Mouse (Mus musculus): ENCODE measurements around the gene Pnpla6. TPM values are rescaled to one million over a fixed set of nuclear protein-coding genes. Genes with fewer than 3 reads are reported as not detected.

Pnpla6 gene
- polyA plus RNA-seq, 1 experiment = 28.0 TPM

GRCm38 (mm10) chr8:3500235-3501090 is 14.7 kb upstream of the Pnpla6 start, which contains the start of gene Mcoln1:
Mcoln1 (plus strand) TSS chr8:3500457.
- H3K4me3 ChIP-seq (ENCODE audit: insufficient read depth, low read length) = peak within 1 kb of the TSS; percentile 80
- peak within 1 kb of the TSS; percentile 82 for H3K27ac ChIP-seq (ENCODE audit: insufficient read depth, low read length)
- TF ChIP-seq CTCF (IDR thresholded peaks at IDR 0.05; ENCODE audit: borderline replicate concordance, insufficient read depth, low read length) = peak; percentile 24; the same call in 1 of the 2 replicates
- peak; percentile 90 for TF ChIP-seq POLR2A (IDR thresholded peaks at IDR 0.05; ENCODE audit: low read depth, low read length)
- peaks cover 7% of the 10 kb centered on the region for H3K4me1 ChIP-seq (ENCODE audit: control insufficient read depth, insufficient read depth, low read length)

- TF ChIP-seq CTCF (IDR thresholded peaks at IDR 0.05; ENCODE audit: borderline replicate concordance, insufficient read depth, low read length) = no peak
- no peak overlapping the region for H3K4me3 ChIP-seq (ENCODE audit: insufficient read depth, low read length)
- H3K4me1 ChIP-seq (ENCODE audit: control insufficient read depth, insufficient read depth, low read length) = peaks cover 7% of the 10 kb centered on the region
- H3K27ac ChIP-seq (ENCODE audit: insufficient read depth, low read length) = no peak overlapping the region
Observed at GRCm38 (mm10) chr8:3502217-3502616, 13.0 kb upstream of the Pnpla6 start.

- Histone ChIP-seq H3K4me3 (ENCODE audit: insufficient read depth, low read length) (no peak overlapping the region), H3K4me1 (ENCODE audit: control insufficient read depth, insufficient read depth, low read length) (no peaks in the 10 kb centered on the region; the same call in 1 of the 2 replicates), H3K27ac (ENCODE audit: insufficient read depth, low read length) (no peak overlapping the region)
- TF ChIP-seq POLR2A (IDR thresholded peaks at IDR 0.05; ENCODE audit: low read depth, low read length) = no peak
- no peak for TF ChIP-seq CTCF (IDR thresholded peaks at IDR 0.05; ENCODE audit: borderline replicate concordance, insufficient read depth, low read length)
Observed at GRCm38 (mm10) chr8:3507979-3508754, 7.0 kb upstream of the Pnpla6 start.

- H3K4me3 ChIP-seq (ENCODE audit: insufficient read depth, low read length) = peak overlapping the region; percentile 73
- no peak for TF ChIP-seq POLR2A (IDR thresholded peaks at IDR 0.05; ENCODE audit: low read depth, low read length)
- no peak for TF ChIP-seq CTCF (IDR thresholded peaks at IDR 0.05; ENCODE audit: borderline replicate concordance, insufficient read depth, low read length)
- H3K27ac ChIP-seq (ENCODE audit: insufficient read depth, low read length) = no peak overlapping the region
- no peaks in the 10 kb centered on the region for H3K4me1 ChIP-seq (ENCODE audit: control insufficient read depth, insufficient read depth, low read length)
Observed at GRCm38 (mm10) chr8:3514681-3515247, 420 bp upstream of the Pnpla6 start.

- Histone ChIP-seq H3K27ac (ENCODE audit: insufficient read depth, low read length) (peak overlapping the region; percentile 48), H3K4me1 (ENCODE audit: control insufficient read depth, insufficient read depth, low read length) (no peaks in the 10 kb centered on the region), H3K4me3 (ENCODE audit: insufficient read depth, low read length) (peak overlapping the region; percentile 73)
- TF ChIP-seq POLR2A (IDR thresholded peaks at IDR 0.05; ENCODE audit: low read depth, low read length) = no peak
- no peak for TF ChIP-seq CTCF (IDR thresholded peaks at IDR 0.05; ENCODE audit: borderline replicate concordance, insufficient read depth, low read length)
Observed at GRCm38 (mm10) chr8:3515771-3516417, 710 bp downstream of the Pnpla6 start.

GRCm38 (mm10) chr8:3516450-3517116 is 1.4 kb downstream of the Pnpla6 start:
- H3K4me3 ChIP-seq (ENCODE audit: insufficient read depth, low read length) = peak overlapping the region; percentile 73
- no peaks in the 10 kb centered on the region for H3K4me1 ChIP-seq (ENCODE audit: control insufficient read depth, insufficient read depth, low read length)
- no peak overlapping the region for H3K27ac ChIP-seq (ENCODE audit: insufficient read depth, low read length)
- TF ChIP-seq CTCF (IDR thresholded peaks at IDR 0.05; ENCODE audit: borderline replicate concordance, insufficient read depth, low read length) (no peak), POLR2A (IDR thresholded peaks at IDR 0.05; ENCODE audit: low read depth, low read length) (peak; percentile 50)

GRCm38 (mm10) chr8:3517117-3517495 is 1.9 kb downstream of the Pnpla6 start:
- Histone ChIP-seq H3K4me3 (ENCODE audit: insufficient read depth, low read length) (peak overlapping the region; percentile 73), H3K27ac (ENCODE audit: insufficient read depth, low read length) (no peak overlapping the region), H3K4me1 (ENCODE audit: control insufficient read depth, insufficient read depth, low read length) (no peaks in the 10 kb centered on the region)
- TF ChIP-seq POLR2A (IDR thresholded peaks at IDR 0.05; ENCODE audit: low read depth, low read length) (no peak), CTCF (IDR thresholded peaks at IDR 0.05; ENCODE audit: borderline replicate concordance, insufficient read depth, low read length) (no peak)

- Histone ChIP-seq H3K4me3 (ENCODE audit: insufficient read depth, low read length) (no peak overlapping the region), H3K4me1 (ENCODE audit: control insufficient read depth, insufficient read depth, low read length) (no peaks in the 10 kb centered on the region), H3K27ac (ENCODE audit: insufficient read depth, low read length) (no peak overlapping the region)
- no peak for TF ChIP-seq CTCF (IDR thresholded peaks at IDR 0.05; ENCODE audit: borderline replicate concordance, insufficient read depth, low read length)
- no peak for TF ChIP-seq POLR2A (IDR thresholded peaks at IDR 0.05; ENCODE audit: low read depth, low read length)
Observed at GRCm38 (mm10) chr8:3522007-3522697, 7.0 kb downstream of the Pnpla6 start.
